Mouse (Mus musculus) testis, postnatal 10 days (tissue): ENCODE measurements at regions not wholly inside any gene's neighbourhood (a gene's known extent, or its start where the extent isn't known, plus 50 kb on each side); places are given as distances from the start of the nearest gene placed in this dataset.
A peak's percentile ranks its signal among the peaks of the same experiment; 100 is the strongest.
"Not testable (repeated sequence)": the region's sequence is repeated elsewhere in the genome, so short reads cannot be mapped to it uniquely, and the experiment has no call there.

Source experiments
- DNase-seq: peaks from one replicate; pipeline ENCODE4 v3.0.0; 2021; ENCODE audit warnings: low spot score

GRCm38 (mm10) chr9:6845281-6845680, 339.0 kb downstream of the Dync2h1 start:
- not testable (repeated sequence) for DNase-seq

DNA sequence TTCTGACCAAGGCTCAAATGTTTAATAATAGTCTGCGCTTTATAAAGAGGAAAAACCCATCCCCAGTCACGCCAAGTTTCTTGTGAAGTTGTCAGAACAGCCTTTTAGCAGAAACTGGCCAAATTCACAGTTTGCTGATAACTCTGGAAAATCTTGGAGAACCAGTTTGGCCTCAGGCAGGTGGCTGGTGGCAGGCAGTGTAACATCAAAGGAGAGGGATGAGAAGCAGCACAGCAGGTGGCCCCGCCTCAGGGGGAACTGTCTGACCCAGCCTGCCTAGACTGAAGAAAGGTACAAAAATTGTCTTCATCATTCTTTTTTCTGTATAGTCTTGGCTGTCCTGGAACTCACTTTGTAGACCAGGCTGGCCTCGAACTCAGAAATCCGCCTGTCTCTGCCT, 349.3 kb downstream of the Dync2h1 start:
- not testable (repeated sequence) for DNase-seq

DNA sequence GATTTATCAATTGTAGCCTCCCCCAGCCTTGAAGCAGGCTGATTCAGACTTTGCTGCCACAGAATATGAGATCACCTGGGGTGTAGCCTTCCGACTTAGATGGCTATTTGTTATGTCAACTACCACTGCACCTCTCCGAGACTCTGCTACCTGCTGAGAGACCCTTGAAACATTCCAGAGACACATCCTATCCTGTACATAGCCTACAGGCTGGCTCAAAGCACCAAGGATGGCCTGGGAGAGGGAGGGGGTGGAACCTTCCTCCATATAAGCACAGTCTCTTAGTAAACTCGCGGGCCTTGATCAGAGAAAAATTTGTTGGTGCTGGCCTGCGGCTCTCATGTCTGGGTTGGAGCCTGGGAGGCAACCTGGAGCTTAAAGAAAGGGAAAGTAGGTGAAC, 349.8 kb downstream of the Dync2h1 start:
- DNase-seq, result no peak

DNA sequence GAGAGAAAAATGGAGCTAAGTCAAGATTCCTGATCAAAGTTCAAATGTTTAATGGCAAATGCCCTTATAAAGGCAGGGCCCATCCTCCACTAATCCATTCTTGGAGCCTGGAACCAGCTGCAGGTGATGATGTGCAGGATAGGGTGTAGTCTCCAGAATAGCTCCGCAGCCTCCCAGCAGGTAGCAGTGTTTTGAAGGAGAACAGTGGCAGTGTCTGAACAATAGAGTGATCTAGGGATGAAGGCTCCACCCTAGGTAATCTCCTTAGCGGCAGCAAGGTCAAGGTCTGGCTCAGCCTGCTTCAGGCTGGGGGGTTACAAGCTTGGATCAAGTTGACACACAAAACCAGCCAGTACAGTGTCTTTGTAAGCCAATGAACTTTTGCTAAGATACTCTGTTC, 351.4 kb downstream of the Dync2h1 start:
- no peak for DNase-seq

DNA sequence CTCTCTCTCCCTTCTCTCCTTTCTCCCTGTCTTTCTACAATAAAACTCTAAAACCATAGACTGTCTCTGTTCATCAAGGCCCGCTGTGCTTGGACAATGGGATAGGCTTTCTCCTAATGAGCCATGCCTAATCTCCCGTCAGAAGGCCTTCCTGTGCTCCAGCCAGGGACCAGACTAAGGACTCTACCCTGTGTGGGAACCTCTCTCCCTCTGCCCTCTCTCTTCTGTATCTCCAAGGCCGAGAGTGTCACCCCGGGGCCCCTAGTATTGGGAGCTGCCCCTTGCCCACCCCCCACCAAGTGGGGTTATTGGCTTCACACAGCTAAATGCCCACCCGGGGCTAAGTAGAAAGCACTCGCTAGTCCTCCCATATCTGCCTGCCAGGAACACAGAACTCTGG, 352.6 kb downstream of the Dync2h1 start:
- not testable (repeated sequence) for DNase-seq

DNA sequence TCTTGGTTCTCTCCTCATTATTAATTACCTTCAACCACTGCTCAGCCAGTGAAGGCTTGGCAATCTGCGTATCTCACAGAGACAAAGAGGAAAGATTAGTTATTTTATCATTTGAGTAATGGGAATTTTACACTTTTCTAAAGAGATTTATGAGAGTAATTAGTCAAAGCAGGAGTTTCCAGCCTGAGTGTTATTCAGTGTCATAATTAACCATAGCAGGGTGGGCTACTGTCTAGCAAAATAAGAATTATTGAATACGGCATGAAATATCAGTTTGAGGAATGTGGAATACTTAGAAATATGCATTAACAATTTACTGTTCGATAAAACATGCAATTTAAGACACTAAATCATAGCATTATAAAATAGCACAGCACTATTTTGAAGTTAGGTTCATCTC, 357.7 kb downstream of the Dync2h1 start:
- no peak for DNase-seq

DNA sequence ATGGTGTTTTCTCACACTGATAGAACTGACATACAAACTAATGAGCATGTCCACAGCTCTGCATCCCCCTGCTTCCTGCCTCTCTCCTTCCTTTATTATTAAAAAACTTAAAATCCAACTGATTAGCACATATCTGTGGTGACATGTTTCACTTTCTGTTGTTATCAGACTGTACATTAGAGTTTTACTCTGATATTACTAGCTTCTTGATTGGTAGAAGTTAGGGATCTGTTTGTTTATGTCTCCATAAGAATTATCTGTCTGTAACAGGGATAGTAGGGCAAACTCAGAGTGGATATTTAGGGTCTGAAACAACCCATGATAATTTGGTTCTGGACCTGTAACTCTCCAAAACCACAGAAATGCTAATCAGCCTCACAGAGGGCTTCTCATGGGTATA, 358.6 kb downstream of the Dync2h1 start:
- no peak for DNase-seq

- not testable (repeated sequence) for DNase-seq
Observed at GRCm38 (mm10) chr9:6823946-6824345, 360.3 kb downstream of the Dync2h1 start.

GRCm38 (mm10) chr9:6823536-6823935, 360.7 kb downstream of the Dync2h1 start:
- no peak for DNase-seq

GRCm38 (mm10) chr9:6776671-6777070, 407.6 kb downstream of the Dync2h1 start:
- DNase-seq, result no peak

- DNase-seq, result no peak
Observed at GRCm38 (mm10) chr9:6741478-6741877, 442.8 kb downstream of the Dync2h1 start.

DNA sequence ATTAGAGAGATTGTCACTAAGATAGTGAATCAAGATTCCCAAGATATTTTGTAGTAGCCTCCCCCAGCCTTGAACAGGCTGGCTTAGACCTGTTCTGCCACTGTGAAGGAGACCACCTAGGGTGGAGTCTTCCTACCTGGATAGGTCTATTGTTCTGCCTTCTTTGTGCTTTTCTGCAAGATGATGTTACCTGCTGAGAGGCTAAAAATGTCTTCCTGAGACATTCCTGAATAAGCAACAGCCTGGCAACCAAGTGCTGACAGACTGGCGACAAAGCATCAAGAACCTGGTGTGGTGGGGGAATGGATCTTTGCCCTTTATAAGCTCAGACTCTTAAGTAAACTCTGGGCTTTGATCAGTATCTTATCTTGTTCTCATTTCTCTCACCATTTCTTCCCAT, 447.8 kb downstream of the Dync2h1 start:
- DNase-seq, result no peak

DNA sequence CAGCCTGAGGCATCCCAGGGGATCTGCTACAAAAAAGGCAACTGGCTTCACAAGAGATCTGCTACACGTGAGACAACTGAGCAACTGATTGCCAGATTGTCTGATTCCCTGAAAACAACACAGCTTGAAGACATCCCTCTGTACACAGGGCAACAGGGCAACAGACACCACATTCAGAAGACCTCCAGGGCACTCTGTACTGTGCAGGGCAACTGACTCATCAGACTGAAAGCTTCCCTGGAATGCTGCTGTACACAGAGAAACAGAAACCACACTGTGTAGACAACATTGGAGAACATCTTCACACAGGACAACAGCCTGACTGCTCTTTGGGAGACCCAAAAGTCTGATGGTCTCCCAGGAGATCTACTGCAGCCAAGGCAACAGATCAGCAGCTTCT, 456.8 kb upstream of the Ddi1 start:
- no peak for DNase-seq

DNA sequence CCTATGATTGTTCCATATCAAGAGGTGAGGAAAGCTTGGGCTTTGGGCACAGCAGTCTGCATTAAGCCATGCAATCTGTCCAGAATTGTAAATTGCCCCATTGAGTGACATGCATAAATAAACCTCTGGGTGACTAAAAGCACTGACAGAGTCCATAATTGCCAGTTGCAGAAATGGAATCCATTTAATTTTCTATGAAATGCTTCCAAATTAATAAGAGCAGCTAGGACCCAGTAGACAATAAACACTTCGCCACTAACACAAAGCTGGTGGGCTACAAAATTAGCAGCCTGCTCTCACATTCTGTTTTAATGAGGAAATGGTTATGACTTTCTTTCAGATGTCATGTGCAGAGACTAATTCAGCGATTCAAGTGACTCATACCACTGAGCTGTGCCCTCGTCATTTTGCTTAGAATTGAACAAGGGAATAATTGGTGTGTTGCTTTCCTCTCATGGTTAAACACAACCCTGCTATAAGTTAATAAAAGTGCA, 407.6 kb upstream of the Ddi1 start:
- DNase-seq, result no peak

DNA sequence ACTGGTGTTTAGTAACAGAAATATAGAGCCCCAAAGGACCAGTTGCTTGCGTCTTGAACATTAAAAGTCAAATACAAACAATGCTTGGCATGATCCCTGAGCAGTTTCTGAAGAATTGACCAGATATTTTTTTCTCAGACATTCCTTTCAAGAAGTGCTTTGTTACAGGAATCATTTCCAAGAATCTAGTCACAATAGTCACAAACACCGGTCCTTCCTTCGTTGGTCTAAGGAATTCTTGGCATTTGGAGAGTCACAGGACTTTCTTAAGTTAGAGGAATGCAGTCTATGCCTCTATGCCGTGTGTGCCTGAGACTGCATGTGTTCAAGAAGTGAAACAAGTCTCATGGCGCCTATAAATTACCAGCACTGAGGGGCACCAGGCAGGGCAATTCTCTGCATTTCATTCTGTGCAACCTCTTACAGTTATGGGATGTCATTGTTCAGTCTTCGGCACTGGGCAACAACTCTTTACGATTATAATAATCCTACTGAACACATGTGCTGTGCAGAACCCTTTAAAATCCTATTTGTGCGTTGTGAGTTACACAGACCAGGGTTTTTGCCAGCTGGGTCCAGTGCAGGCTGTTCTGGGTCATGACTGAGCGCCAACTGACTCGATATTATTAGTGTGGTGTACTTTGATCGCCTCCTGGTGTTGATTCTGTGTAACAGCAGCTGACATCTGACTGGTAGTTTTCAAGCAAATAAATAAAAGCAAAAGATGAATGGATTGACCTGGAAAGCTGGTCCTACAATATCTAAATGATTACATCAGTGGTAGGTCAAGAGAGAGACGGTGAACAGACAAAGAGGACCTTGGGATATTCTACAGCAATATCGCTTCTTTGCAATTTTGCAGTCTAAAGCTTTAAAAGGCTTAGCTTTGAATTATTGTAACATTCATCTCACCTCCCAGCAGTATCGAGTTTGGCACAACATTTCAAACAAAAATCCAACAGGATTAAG, 398.6 kb upstream of the Ddi1 start:
- peak; percentile 90 for DNase-seq

- no peak for DNase-seq
Observed at GRCm38 (mm10) chr9:6665679-6666078, 396.0 kb upstream of the Ddi1 start.

DNA sequence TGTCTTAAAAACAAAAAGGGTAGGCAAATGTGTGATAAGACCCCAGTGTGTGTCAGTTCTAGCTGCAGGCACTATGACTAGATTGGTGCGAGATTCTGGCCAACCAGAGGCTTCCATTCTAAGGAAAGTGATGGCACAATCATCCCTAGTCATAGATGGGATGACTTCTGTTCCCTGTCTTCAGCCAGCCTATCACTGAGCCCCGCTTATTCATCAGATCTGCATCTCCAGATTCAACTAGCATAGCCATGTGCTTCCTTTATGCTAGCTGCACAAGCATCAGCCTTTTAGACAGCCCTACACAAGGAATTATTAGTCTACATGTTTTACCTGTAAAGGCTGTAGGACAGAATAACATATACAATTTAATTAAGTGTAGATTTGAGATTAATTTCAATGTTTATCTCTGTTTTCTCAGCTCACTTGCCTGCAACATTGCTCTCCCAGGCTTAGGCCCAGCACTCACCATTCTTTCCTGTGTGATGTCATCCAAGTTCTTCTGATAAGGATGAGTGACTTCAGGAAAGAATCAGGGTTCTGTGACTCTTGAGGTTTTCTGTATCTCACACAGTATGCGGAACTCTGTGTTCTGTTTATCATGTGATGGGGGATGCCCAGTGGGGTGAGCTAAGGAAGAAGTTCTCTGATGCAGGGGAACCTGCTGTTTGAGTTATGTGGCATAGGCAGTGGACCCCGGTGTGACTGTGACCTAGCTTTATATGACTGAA, 382.8 kb upstream of the Ddi1 start:
- no peak for DNase-seq

DNA sequence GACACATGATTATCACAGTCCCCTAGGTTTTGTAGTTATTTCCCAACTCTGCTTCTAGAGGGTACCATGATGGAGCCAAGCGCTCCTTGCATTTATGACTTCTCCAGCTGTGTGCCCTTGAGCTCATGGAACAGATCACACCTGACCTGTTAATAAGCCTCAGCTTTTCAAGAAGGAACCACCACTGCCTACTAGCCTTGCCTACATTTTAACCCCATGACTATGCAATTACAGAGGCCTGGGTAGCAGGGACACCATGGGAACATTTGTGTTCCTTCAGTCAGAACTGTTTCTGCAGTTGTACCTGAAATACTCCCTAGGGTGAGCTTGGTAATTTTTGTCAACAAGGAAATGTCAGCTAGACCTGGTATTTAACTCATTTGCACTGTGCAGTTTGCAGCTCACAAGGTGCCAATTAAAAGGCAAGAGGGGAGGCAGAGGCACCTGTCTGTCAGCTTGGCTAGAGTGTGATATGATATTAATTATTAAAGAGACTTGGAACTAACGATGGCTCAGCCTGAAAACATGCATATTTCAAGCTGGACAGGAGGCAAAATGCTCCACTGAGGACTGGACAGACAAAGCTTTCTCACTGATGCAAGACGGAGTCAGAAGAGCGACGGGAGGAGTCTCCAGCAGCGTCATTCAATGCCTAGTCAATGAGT, 382.1 kb upstream of the Ddi1 start:
- no peak for DNase-seq

- DNase-seq, result no peak
Observed at GRCm38 (mm10) chr9:6645796-6646309, 376.2 kb upstream of the Ddi1 start.

DNA sequence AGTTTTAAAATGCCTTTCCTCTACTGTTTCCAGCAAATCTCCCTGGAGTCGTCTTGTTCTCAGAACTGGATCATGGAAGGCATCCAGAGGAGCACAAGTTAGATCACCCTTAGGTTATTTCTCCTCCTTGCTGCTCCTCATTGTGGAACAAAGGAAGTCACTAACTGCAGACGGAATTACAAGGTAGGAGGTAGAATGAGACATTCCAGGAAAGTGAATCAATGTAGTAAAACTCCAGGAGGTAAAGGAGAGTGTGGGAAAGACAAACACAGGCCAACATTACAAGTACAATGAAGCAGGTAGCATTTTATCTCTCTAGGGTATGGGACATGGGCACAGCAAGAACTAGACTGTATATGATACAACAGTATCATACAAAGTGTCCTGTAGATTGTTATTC, 375.7 kb upstream of the Ddi1 start:
- DNase-seq, result no peak

- no peak for DNase-seq
Observed at GRCm38 (mm10) chr9:6617155-6617554, 347.5 kb upstream of the Ddi1 start.

- no peak for DNase-seq
Observed at GRCm38 (mm10) chr9:6609284-6609627, 339.6 kb upstream of the Ddi1 start.
